In the genomic region with DNA sequence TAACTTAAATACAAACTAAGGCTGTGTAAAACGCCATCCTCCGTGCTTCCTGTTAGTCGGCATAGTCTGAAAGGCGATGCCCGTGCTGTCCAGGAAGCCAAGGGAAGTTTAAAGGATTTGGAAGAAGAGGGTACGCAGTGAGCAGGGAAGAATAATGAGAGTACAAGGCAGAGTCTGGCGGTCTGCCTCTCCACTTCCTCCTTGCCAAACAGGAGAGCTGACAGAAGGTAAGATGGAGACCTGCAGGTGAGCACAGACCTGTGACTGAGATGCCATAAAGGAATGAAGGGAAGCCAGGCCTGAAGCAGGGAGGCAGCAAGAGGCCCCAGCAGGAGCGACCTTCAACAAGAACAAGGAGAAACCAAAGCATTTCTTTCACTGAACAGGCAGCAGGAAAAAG, we compare ENCODE assay signal across 24 mouse cellular contexts. TPM values are rescaled to one million over a fixed set of nuclear protein-coding genes. Genes with fewer than 3 reads are reported as not detected.
DNase-seq lines count a peak whose midpoint lies in the region; ATAC-seq lines count a peak whose summit lies in the region.
"Had no signal": no experiment of that assay in that cellular context is flagged by ENCODE, and none has a peak within 500 bp of the region (broad histone marks: within the 10 kb centered on the region; RNA-seq: fewer than 3 reads in every experiment).

No protein-coding gene starts in this region.

- no peaks in the 10 kb centered on the region for H3K27me3 ChIP-seq in forebrain, embryonic 13.5 days
- no peaks in the 10 kb centered on the region for H3K27me3 ChIP-seq in forebrain, embryonic 11.5 days (ENCODE audit: control insufficient read depth, insufficient read depth, low read length)
- H3K27me3 ChIP-seq in heart, embryonic 13.5 days (replicated peaks): no peaks in the 10 kb centered on the region
- H3K27me3 ChIP-seq: embryonic facial prominence, embryonic 15.5 days; hindbrain, embryonic 12.5 days; Patski had no signal

- peak; percentile 78 to 83 for DNase-seq in cerebellum, postnatal 14 days
- no peak for DNase-seq in cerebellum, adult 9-10 months
- DNase-seq in forebrain, embryonic 11.5 days (ENCODE audit: low spot score): no peak
- no peak for DNase-seq in heart, adult 9 months (ENCODE audit: low spot score in 2 of 2)
- peak; percentile 27 for DNase-seq in left cerebral cortex, postnatal 4 days
- DNase-seq in left cerebral cortex, postnatal 10 days (ENCODE audit: extremely low spot score in 1 of 2, low spot score in 2 of 2): no peak
- DNase-seq: adrenal gland, postnatal 14 days; cerebellum, adult 8-10 months; gastrocnemius, adult 2 months; gastrocnemius, postnatal 25 days; heart, postnatal 4 days; kidney, adult 8-10 months; kidney, postnatal 25 days had no signal

- H3K9ac ChIP-seq in forebrain, embryonic 13.5 days: 0 out of 2 replicates have a peak overlapping the region, but pooled peaks have one; percentile 6
- no peak overlapping the region for H3K9ac ChIP-seq in forebrain, embryonic 11.5 days (ENCODE audit: low read length)
- H3K9ac ChIP-seq in heart, embryonic 13.5 days: peak overlapping the region; percentile 47
- H3K9ac ChIP-seq: embryonic facial prominence, embryonic 15.5 days; hindbrain, embryonic 12.5 days had no signal

- H3K4me3 ChIP-seq in forebrain, embryonic 13.5 days: no peak overlapping the region
- H3K4me3 ChIP-seq in forebrain, embryonic 11.5 days (ENCODE audit: low read depth, low read length): no peak overlapping the region
- H3K4me3 ChIP-seq in heart, embryonic 13.5 days: no peak overlapping the region
- H3K4me3 ChIP-seq: embryonic facial prominence, embryonic 15.5 days; erythroblast, embryonic 14.5 days; forebrain, embryonic 10.5 days; gastrocnemius, adult 2 months; hindbrain, embryonic 12.5 days had no signal

- no peaks in the 10 kb centered on the region for H3K9me3 ChIP-seq in forebrain, embryonic 13.5 days (replicated peaks)
- H3K9me3 ChIP-seq in forebrain, embryonic 11.5 days (ENCODE audit: control insufficient read depth, low read length): no peaks in the 10 kb centered on the region
- H3K9me3 ChIP-seq in heart, embryonic 13.5 days: no peaks in the 10 kb centered on the region
- H3K9me3 ChIP-seq: embryonic facial prominence, embryonic 15.5 days; forebrain, embryonic 10.5 days; hindbrain, embryonic 12.5 days had no signal

- H3K27ac ChIP-seq in forebrain, embryonic 13.5 days: no peak overlapping the region
- H3K27ac ChIP-seq in forebrain, embryonic 11.5 days (ENCODE audit: low read depth, low read length): no peak overlapping the region
- H3K27ac ChIP-seq in heart, embryonic 13.5 days (replicated peaks): peak overlapping the region; percentile 51
- H3K27ac ChIP-seq: embryonic facial prominence, embryonic 15.5 days; forebrain, embryonic 10.5 days; gastrocnemius, adult 2 months; hindbrain, embryonic 12.5 days had no signal

- intact Hi-C loops in left cerebral cortex, postnatal 4 days (cut with DNase I): no loop called here
- intact Hi-C loops in left cerebral cortex, postnatal 10 days (cut with DNase I): no loop called here

- ATAC-seq in forebrain, embryonic 13.5 days: no peak
- ATAC-seq in forebrain, embryonic 11.5 days (replicated peaks; ENCODE audit: low FRiP score): no peak
- no peak for ATAC-seq in heart, embryonic 13.5 days (ENCODE audit: extremely low read depth, insufficient number of reproducible peaks, low FRiP score, low TSS enrichment)
- ATAC-seq: activated CD4-positive, CD25-positive, alpha-beta regulatory T cell, adult 4 months; hindbrain, embryonic 16.5 days; inflammation-experienced regulatory T-cells, adult 6 months; intestine, postnatal 0 days; Patski had no signal

- no peak overlapping the region for H3K4me2 ChIP-seq in forebrain, embryonic 13.5 days
- no peak overlapping the region for H3K4me2 ChIP-seq in forebrain, embryonic 11.5 days (ENCODE audit: low read depth, low read length, severe bottlenecking)
- H3K4me2 ChIP-seq in heart, embryonic 13.5 days: no peak overlapping the region
- H3K4me2 ChIP-seq: embryonic facial prominence, embryonic 15.5 days; hindbrain, embryonic 12.5 days had no signal

- H3K4me1 ChIP-seq in forebrain, embryonic 13.5 days: peaks cover 46% of the 10 kb centered on the region
- 0 out of 2 replicates have a peak, but pooled peaks cover 5% of the 10 kb centered on the region for H3K4me1 ChIP-seq in forebrain, embryonic 11.5 days (replicated peaks; ENCODE audit: control insufficient read depth, insufficient read depth, low read length)
- peaks cover 69% of the 10 kb centered on the region for H3K4me1 ChIP-seq in heart, embryonic 13.5 days

- WGBS in forebrain, embryonic 13.5 days: 92% methylated on average over 8 of the region's 8 CpGs
- 91% methylated on average over 8 of the region's 8 CpGs for WGBS in forebrain, embryonic 11.5 days
- WGBS in heart, embryonic 13.5 days: 86% methylated on average over 8 of the region's 8 CpGs

- peaks cover 66% of the 10 kb centered on the region for H3K36me3 ChIP-seq in forebrain, embryonic 13.5 days (ENCODE audit: poor library complexity, severe bottlenecking)
- no peaks in the 10 kb centered on the region for H3K36me3 ChIP-seq in forebrain, embryonic 11.5 days (ENCODE audit: control insufficient read depth, insufficient read depth, low read length)
- H3K36me3 ChIP-seq in heart, embryonic 13.5 days: peaks cover 70% of the 10 kb centered on the region

RNA-seq across cellular contexts. Expression of a gene that starts 4.9 kb away (rescaled TPM):
- polyA plus RNA-seq in forebrain, embryonic 13.5 days (2015; fragmentation: Nextera tagmentation; extraction: Ambion mirVana): 57.6 and 62.6 TPM in 2 replicates
- 53.2 and 54.0 TPM in 2 replicates for polyA plus RNA-seq in forebrain, embryonic 11.5 days (2014; fragmentation: Nextera tagmentation; extraction: Ambion mirVana)
- polyA plus RNA-seq in heart, embryonic 13.5 days (2015; fragmentation: Nextera tagmentation; extraction: Ambion mirVana): 46.2 and 47.6 TPM in 2 replicates
- total RNA-seq in left cerebral cortex, postnatal 4 days (2021): 10 to 100 TPM; 63.8 to 72.2 TPM
- total RNA-seq in left cerebral cortex, postnatal 10 days (2021): 10 to 100 TPM in 1 of 2 experiments, 1 to 10 TPM in 1; 9.9 to 11.9 TPM

RNA-seq across cellular contexts. Expression of a gene that starts 49.3 kb away (rescaled TPM):
- polyA plus RNA-seq in forebrain, embryonic 13.5 days (2015; fragmentation: Nextera tagmentation; extraction: Ambion mirVana): 58.8 and 60.2 TPM in 2 replicates
- polyA plus RNA-seq in forebrain, embryonic 11.5 days (2014; fragmentation: Nextera tagmentation; extraction: Ambion mirVana): 58.3 and 61.5 TPM in 2 replicates
- polyA plus RNA-seq in heart, embryonic 13.5 days (2015; fragmentation: Nextera tagmentation; extraction: Ambion mirVana): 27.6 and 28.6 TPM in 2 replicates
- total RNA-seq in left cerebral cortex, postnatal 4 days (2021): 10 to 100 TPM; 58.2 to 60.0 TPM
- 10 to 100 TPM; 60.9 to 63.8 TPM for total RNA-seq in left cerebral cortex, postnatal 10 days (2021)

RNA-seq across cellular contexts. Expression of a gene that starts 51.8 kb away (rescaled TPM):
- 6.4 and 8.0 TPM in 2 replicates for polyA plus RNA-seq in forebrain, embryonic 13.5 days (2015; fragmentation: Nextera tagmentation; extraction: Ambion mirVana)
- polyA plus RNA-seq in forebrain, embryonic 11.5 days (2014; fragmentation: Nextera tagmentation; extraction: Ambion mirVana): 12.3 and 14.0 TPM in 2 replicates
- 2.6 and 3.1 TPM in 2 replicates for polyA plus RNA-seq in heart, embryonic 13.5 days (2015; fragmentation: Nextera tagmentation; extraction: Ambion mirVana)
- 10 to 100 TPM; 27.0 to 27.6 TPM for total RNA-seq in left cerebral cortex, postnatal 4 days (2021)
- 10 to 100 TPM; 18.3 to 18.5 TPM for total RNA-seq in left cerebral cortex, postnatal 10 days (2021)

Comparison
In these comparisons a context has a peak if more than half of its experiments do, and no peak if none do; other contexts are left out.
1. DNase-seq: peak in cerebellum, postnatal 14 days (2 of 2) and left cerebral cortex, postnatal 4 days (single experiment); none in cerebellum, adult 9-10 months (single experiment), forebrain, embryonic 11.5 days (single experiment), heart, adult 9 months (0 of 2) and left cerebral cortex, postnatal 10 days (0 of 2).